Mouse (Mus musculus) forebrain, embryonic 10.5 days (tissue): Measurements from ENCODE around the gene Ap5s1. TPM values are rescaled to one million over a fixed set of nuclear protein-coding genes. Genes with fewer than 3 reads are reported as not detected.
A peak's percentile ranks its signal among the peaks of the same experiment; 100 is the strongest.

Experiments
- DNase-seq: peaks from one replicate; pipeline ENCODE4 v3.0.0-alpha.2; 2017; ENCODE audit warnings: low spot score; ENCODE audit errors: extremely low spot score
- H3K27ac ChIP-seq: fragments of 300-500 bp; sonication (generic); 2 replicates; pipeline ENCODE4 v1.5.1; 2016; ENCODE audit warnings: mild to moderate bottlenecking
- H3K27me3 ChIP-seq: fragments of 300-500 bp; sonication (generic); 2 replicates; pipeline ENCODE4 v1.6.1; 2016; ENCODE audit warnings: mild to moderate bottlenecking; ENCODE audit not compliant: poor library complexity, severe bottlenecking
- H3K36me3 ChIP-seq: fragments of 300-500 bp; sonication (generic); replicated peaks from 2 replicates; pipeline ENCODE4 v1.6.1; 2016; ENCODE audit warnings: mild to moderate bottlenecking, moderate library complexity
- H3K4me1 ChIP-seq: fragments of 300-500 bp; sonication (generic); 2 replicates; pipeline ENCODE4 v1.6.1; 2016
- H3K4me3 ChIP-seq: fragments of 300-500 bp; sonication (generic); 2 replicates; pipeline ENCODE4 v1.5.1; 2016; ENCODE audit warnings: mild to moderate bottlenecking, moderate library complexity
- H3K9me3 ChIP-seq: fragments of 300-500 bp; sonication (generic); 2 replicates; pipeline ENCODE4 v1.6.1; 2016; ENCODE audit warnings: mild to moderate bottlenecking, moderate library complexity
- WGBS: fragments of 180-500 bp; shearing (Covaris S2); methylation state at CpG from one replicate; pipeline ENCODE4 v1.1.7; 2016; 5-methylcytosine and 5-hydroxymethylcytosine counted together
- polyA plus RNA-seq: library from polyadenylated mRNA; unstranded; fragments of >200 nt; fragmentation: Nextera tagmentation; extraction: Ambion mirVana; gene quantifications from 2 replicates; pipeline ENCODE4 v1.2.1, GENCODE M21; 2016

Gene Ap5s1
- polyA plus RNA-seq, 1 experiment from 2014 or later = 23.2 TPM

DNA sequence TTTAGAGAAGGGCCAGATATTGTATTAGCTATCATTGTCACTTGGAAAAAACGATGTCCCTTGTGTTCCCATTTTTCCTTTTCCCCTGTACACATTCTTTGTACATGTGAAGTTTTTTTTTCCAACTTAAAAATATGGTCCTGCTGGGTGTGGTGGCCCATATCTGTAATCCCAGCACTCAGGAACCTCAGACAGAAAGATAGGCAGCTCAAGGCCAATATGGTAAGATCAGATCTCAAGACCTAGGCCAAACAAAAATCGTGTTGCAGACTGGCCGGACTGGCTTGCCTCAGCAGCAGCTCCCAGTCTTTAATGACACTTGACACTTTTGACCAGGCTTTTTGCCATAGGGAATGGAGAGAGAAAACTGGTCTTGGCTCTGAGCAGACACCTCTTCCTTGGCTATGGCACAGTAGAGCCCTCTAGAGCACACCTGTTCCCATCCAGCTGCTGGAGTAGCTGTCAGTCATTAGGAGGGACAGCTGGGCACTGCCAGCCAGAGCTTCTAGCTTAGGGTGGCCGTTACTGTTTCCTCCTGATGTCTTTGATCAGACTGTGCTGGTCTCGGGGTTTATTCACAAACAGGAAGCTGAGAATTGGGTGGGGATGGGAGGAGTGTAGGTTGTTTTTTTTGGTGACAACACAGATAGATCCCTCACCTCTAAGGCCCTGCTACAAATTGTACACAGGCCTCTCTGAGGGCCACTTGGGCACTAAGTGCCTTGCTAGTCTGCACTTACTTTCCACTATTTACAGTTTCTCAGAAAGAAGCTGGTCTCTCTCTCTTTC lies 17.2 kb upstream of the Ap5s1 start:
- Histone ChIP-seq H3K9me3 (no peaks in the 10 kb centered on the region), H3K27ac (peak overlapping the region; percentile 83), H3K36me3 (peaks cover 58% of the 10 kb centered on the region), H3K4me1 (peaks cover 62% of the 10 kb centered on the region), H3K4me3 (peak overlapping the region; percentile 22), H3K27me3 (peaks cover 16% of the 10 kb centered on the region)
- DNase-seq = no peak
- 52% methylated on average over 5 of the region's 5 CpGs for WGBS

DNA sequence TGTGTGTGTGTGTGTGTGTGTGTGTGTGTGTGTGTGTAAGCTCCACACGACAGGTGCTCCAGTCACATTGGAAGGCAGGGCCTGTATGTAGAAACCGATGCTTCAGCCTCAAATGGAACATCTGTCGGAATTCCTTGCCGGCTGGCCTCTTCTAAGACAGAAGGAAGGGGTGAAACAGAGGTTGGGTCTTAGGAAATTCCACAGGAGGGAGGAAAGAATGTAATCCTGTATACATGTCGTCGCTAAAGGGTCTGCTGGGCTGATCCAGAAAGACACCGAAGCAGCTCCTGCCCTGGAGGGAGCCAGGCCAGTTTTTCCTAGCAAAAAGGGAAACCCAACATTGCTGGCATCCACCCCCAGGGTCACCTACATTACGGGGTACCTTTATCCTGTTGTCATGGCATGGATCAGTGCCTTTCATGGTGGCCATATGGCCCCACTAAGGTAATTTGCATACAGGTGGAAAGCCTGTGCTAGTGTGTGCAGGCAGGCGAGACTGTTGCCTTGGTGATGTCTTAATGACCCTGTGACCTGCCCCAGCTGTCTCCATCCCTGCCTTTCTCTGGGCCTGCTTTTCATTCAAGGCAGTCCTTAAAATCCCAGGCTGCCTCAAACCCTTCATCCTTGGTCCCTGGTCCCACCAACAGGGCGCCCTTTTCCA lies 16.4 kb upstream of the Ap5s1 start:
- 15% methylated on average over 10 of the region's 10 CpGs for WGBS
- peak; percentile 70 for DNase-seq
- Histone ChIP-seq H3K27me3 (peaks cover 9% of the 10 kb centered on the region), H3K4me3 (peak overlapping the region; percentile 22; the same call in 1 of the 2 replicates), H3K9me3 (no peaks in the 10 kb centered on the region), H3K27ac (peak overlapping the region; percentile 83), H3K4me1 (peaks cover 62% of the 10 kb centered on the region), H3K36me3 (peaks cover 65% of the 10 kb centered on the region)

DNA sequence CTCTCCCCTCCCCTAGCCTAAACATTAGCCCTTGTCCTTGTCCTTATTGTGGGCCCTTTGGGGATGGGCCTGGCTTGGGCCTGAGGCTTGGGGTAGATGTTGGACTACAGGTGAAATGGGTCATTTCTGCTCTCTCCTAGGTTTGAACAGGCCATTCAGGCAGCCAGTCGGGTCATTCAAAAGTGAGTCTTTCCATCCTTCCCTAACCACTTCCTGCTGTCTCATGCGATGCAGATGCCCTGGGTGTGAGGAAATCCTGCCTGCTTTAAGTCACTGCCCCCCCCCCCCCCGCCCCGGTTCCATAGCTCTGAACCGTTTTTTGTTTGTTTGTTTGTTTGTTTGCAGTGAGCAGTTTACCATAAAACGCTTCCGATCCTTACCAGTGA lies 15.9 kb upstream of the Ap5s1 start:
- Histone ChIP-seq H3K4me1 (peaks cover 58% of the 10 kb centered on the region), H3K27me3 (peaks cover 3% of the 10 kb centered on the region), H3K36me3 (peaks cover 71% of the 10 kb centered on the region), H3K9me3 (no peaks in the 10 kb centered on the region), H3K4me3 (peak overlapping the region; percentile 22; the same call in 1 of the 2 replicates), H3K27ac (peak overlapping the region; percentile 83)
- no peak for DNase-seq
- WGBS = 67% methylated on average over 7 of the region's 7 CpGs

DNA sequence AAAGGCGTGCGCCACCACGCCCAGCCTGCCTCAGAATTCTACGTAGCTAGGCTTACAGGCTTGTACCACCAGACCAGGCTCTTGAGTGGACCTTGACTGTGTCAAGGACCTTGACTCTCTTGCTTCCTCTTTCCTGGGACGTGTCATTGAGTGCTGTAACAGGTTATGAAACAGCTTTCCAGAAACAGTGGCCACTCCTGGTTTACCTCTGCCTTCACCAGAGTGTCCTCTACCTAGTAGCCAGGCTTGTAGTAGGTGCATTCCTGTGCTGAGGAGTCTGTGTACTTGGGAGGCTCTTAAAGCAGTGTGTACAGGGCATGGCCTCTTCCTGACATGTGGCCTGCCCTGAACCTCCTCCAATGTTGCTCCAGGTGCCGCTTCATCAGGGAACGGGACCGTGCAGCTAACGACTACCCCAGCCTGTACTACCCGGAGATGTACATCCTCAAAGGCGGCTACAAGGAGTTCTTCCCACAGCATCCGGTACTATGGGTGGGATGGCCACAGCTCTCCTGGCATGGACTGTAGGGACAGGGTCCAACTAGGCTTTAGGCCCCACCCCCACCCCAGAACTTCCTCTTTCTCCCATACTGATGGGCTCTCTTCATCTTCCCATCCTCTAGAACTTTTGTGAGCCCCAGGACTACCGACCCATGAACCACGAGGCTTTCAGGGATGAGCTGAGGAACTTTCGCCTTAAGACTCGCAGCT lies 10.1 kb upstream of the Ap5s1 start:
- 94% methylated on average over 16 of the region's 16 CpGs for WGBS
- Histone ChIP-seq H3K27me3 (no peaks in the 10 kb centered on the region), H3K4me1 (peaks cover 7% of the 10 kb centered on the region), H3K9me3 (no peaks in the 10 kb centered on the region), H3K36me3 (peaks cover 94% of the 10 kb centered on the region), H3K4me3 (no peak overlapping the region), H3K27ac (no peak overlapping the region)
- no peak for DNase-seq

DNA sequence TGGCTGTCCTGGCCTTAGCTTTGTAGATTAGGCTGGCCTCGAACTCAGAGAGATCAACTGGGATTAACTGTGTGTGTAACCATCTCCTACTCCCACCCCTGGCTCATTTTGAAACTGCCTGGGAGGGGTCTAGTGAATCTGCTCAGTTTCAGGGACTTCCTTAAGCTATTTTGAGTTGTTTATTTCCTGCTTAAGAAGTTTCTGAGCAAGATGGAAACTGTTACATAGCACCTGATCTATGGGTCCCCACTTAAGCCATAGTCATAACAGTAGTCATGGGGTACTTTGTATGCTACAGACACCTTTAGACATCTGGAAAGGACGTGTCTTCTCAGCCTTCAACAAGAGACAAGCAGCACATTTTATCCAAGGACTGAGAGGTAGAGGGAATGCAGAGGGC lies 6.2 kb upstream of the Ap5s1 start:
- H3K27ac ChIP-seq = no peak overlapping the region
- peaks cover 56% of the 10 kb centered on the region for H3K36me3 ChIP-seq
- DNase-seq = no peak
- no peaks in the 10 kb centered on the region for H3K27me3 ChIP-seq
- no peak overlapping the region for H3K4me3 ChIP-seq
- H3K4me1 ChIP-seq = peaks cover 10% of the 10 kb centered on the region
- H3K9me3 ChIP-seq = no peaks in the 10 kb centered on the region
- 85% methylated on average over 2 of the region's 2 CpGs for WGBS

DNA sequence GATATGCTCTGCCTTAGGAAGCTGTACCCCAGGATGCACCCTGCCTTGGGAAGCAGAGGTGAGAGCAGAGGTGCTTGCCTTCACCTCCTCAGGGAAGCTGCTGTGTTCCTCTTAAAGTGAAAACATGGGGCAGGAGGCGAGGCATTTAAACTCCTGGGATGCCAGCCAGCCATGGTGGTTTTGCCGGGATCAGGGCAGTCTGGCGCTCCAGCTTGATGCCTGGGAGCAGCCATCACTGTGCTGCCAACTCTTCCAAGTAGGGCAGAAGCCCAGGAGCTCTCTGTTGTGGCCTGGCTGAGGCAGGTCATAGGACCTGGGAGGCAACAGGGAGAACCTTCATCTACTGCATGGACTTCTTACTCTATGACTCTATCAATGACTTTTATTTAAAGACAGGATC lies 5.6 kb upstream of the Ap5s1 start:
- Histone ChIP-seq H3K4me1 (peaks cover 10% of the 10 kb centered on the region), H3K9me3 (no peaks in the 10 kb centered on the region), H3K4me3 (no peak overlapping the region), H3K27ac (no peak overlapping the region), H3K36me3 (peaks cover 50% of the 10 kb centered on the region), H3K27me3 (no peaks in the 10 kb centered on the region)
- WGBS = 92% methylated on average over 3 of the region's 3 CpGs
- no peak for DNase-seq

DNA sequence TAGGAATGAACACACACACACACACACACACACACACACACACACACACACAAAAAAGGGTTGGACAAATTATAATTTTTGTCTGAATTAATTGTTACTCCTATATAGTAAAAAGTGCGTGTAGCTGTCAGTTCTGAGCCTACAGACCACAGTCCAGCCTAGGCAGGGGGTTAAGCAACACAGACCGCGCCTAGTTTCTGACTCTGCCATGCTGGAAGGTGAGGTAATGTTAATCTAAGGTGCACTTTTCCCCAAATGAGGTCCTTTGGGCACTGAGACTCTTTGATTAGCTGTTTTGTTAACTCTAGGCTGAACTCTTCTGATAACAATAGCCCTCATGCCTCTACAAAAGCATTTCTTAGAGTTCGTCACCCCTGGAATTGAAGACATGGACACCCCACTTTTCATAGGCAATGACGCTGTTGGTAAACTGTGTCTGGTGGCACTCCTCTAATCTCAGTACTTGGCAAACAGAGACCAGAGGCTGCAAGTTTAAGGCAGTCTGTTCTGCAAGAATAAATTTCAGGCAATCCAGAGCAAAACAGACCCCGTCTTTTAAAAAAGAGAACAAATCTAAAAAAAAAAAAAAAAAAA lies 3.0 kb upstream of the Ap5s1 start:
- H3K36me3 ChIP-seq = peaks cover 26% of the 10 kb centered on the region
- H3K4me3 ChIP-seq = no peak overlapping the region
- peaks cover 5% of the 10 kb centered on the region for H3K4me1 ChIP-seq
- no peaks in the 10 kb centered on the region for H3K27me3 ChIP-seq
- no peak overlapping the region for H3K27ac ChIP-seq
- H3K9me3 ChIP-seq = no peaks in the 10 kb centered on the region
- 94% methylated on average over 6 of the region's 6 CpGs for WGBS
- DNase-seq = no peak

DNA sequence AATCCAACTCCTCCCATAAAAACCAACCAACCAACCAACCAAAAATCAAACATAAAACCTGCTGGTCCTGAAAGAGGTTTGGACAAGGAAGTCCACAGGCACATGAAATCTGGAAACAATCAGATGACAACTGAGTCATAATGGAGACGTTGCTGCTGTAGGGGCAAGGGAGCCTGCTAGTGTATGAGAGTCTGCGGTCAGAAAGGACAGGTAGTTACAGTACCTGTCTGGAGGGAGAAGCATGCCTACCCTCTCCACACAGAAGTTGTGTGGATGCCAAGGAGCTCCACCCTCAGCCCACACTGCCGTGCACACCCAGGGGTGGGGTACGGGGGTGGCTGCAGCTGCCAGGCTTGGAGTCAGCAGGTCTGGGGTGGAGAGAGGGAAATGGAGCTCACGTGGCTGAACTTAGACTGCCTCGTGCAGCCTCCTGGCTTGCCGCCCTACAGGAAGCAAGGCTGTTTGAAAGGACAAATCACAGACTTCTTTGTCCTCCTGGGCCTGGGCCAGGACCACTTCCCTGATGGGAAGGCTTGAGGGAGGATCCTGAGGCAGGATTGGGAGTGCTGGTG lies 2.4 kb upstream of the Ap5s1 start:
- WGBS = 62% methylated on average over 7 of the region's 7 CpGs
- H3K27ac ChIP-seq = peak overlapping the region; percentile 66
- no peak for DNase-seq
- peaks cover 10% of the 10 kb centered on the region for H3K4me1 ChIP-seq
- H3K9me3 ChIP-seq = no peaks in the 10 kb centered on the region
- H3K36me3 ChIP-seq = peaks cover 21% of the 10 kb centered on the region
- H3K27me3 ChIP-seq = no peaks in the 10 kb centered on the region
- no peak overlapping the region for H3K4me3 ChIP-seq

DNA sequence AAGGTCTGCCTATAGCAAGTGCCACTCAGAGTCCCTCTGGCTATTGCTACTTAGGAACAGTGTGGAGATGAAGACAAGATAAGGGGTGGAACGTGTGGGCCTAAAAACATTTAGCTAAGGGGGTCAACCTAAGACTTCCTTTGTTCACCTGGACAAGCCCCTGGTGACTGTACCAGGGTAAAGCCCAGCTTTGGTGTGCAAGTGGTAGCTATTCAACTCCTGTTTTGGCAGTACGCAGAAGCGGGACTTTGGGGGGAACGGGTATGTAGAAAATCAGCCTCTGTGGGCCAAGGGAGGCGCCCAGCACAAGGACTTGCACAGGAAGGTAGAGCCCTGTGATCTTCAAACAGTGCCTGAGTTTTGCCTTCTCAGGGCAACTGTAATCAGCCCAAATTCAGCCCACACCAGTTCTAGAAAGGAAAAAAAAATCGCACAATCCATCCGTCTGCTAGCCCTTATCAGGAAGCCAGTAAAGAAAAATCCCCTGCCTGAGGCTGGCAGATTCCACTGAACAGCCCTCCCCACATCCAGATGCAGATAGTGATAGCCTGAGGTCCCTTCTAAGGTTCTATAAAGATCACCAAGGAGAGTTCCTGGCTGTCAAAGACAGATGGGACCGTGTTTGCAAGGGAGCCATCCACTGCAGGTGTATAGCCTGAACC lies 1.2 kb upstream of the Ap5s1 start:
- DNase-seq = no peak
- peaks cover 18% of the 10 kb centered on the region for H3K4me1 ChIP-seq
- 88% methylated on average over 8 of the region's 8 CpGs for WGBS
- no peaks in the 10 kb centered on the region for H3K27me3 ChIP-seq
- peaks cover 9% of the 10 kb centered on the region for H3K36me3 ChIP-seq
- H3K4me3 ChIP-seq = no peak overlapping the region
- H3K9me3 ChIP-seq = no peaks in the 10 kb centered on the region
- H3K27ac ChIP-seq = 0 out of 2 replicates have a peak overlapping the region, but pooled peaks have one; percentile 66

DNA sequence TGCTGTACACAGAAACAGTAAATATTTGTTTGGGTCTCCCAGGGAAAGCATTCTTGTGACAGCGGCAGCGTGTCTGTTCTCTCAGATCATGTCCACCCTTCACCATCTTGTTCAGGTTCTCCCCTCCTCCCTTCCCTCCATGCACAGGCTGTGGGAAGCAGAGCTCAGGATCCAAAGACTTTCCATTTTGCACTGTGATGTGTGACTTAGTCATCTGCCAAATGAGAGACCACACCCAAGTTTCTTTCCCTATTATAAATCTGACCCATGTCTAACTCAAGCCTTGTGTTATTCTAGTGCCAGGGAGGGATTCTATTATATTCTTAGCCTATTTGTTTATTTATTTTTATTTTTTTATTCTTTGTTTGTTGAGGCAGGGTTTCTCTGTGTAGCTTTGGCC lies 1.5 kb downstream of the Ap5s1 start:
- H3K4me3 ChIP-seq = no peak overlapping the region
- DNase-seq = no peak
- no peaks in the 10 kb centered on the region for H3K9me3 ChIP-seq
- WGBS = 93% methylated on average over 2 of the region's 2 CpGs
- no peak overlapping the region for H3K27ac ChIP-seq
- no peaks in the 10 kb centered on the region for H3K27me3 ChIP-seq
- H3K36me3 ChIP-seq = peaks cover 12% of the 10 kb centered on the region
- H3K4me1 ChIP-seq = peaks cover 36% of the 10 kb centered on the region

DNA sequence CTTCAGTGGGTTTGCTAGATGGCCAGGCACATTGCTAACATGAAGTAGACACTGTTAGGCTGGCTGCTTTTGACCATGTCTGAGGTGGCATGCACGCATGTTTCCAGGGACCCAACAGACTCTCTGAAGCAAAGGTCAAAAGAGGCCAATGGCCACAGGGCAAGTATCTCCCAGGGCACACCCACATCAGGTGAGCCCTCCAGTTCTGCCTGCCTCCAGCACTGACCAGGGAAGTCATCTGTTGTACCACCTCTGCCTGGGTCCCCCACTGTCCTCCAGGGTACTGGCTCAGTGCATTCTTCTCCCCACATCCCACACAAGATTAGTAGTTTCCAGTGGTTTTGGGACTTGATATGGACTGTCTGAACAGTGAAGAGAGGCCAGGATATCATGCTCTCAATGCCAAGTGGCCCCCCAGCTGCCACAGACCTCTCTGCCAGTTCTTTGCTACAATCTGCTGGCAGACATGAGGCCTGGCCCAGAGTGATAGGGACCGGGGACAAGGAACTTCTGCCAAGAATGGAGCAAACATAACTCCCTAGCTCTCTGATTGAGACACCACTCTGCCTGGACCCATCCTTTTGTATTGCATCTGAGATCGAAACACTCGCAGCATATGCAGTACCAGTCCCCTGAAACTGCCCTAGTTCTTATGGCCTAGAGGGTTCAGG lies 2.4 kb downstream of the Ap5s1 start:
- H3K36me3 ChIP-seq = peaks cover 15% of the 10 kb centered on the region
- H3K27ac ChIP-seq = peak overlapping the region; percentile 90
- peak overlapping the region; percentile 64 for H3K4me3 ChIP-seq
- no peaks in the 10 kb centered on the region for H3K27me3 ChIP-seq
- H3K9me3 ChIP-seq = no peaks in the 10 kb centered on the region
- WGBS = 78% methylated on average over 4 of the region's 4 CpGs
- DNase-seq = no peak
- H3K4me1 ChIP-seq = peaks cover 41% of the 10 kb centered on the region
